Mouse (Mus musculus) layer of hippocampus, postnatal 36 days (tissue): ENCODE results near the gene Gja1. TPM values are rescaled to one million over a fixed set of nuclear protein-coding genes. Genes with fewer than 3 reads are reported as not detected.

Experiments used
- DNase-seq, 2 experiments: peaks; one replicate each; pipeline ENCODE4 v3.0.0; 2022
- total RNA-seq, 2 experiments: library from RNA; stranded (reverse); gene quantifications; 2 replicates each; pipeline ENCODE4 v1.2.3; 2021

Gene Gja1
- total RNA-seq, 2 experiments from 2014 or later, result 260 to 283 TPM

- DNase-seq, result no peak
Observed at GRCm38 (mm10) chr10:56415894-56416570, 38.9 kb downstream of the Gja1 start.

- DNase-seq, result no peak
Observed at GRCm38 (mm10) chr10:56422518-56422917, 45.4 kb downstream of the Gja1 start.

- DNase-seq, result no peak
Observed at GRCm38 (mm10) chr10:56425016-56425798, 48.1 kb downstream of the Gja1 start.

- DNase-seq, result no peak
Observed at GRCm38 (mm10) chr10:56426369-56426768, 49.2 kb downstream of the Gja1 start.

GRCm38 (mm10) chr10:56427382-56427781 lies 50.3 kb downstream of the Gja1 start:
- no peak for DNase-seq

GRCm38 (mm10) chr10:56427827-56428226 lies 50.7 kb downstream of the Gja1 start:
- DNase-seq, result no peak

GRCm38 (mm10) chr10:56429011-56429410 lies 51.9 kb downstream of the Gja1 start:
- no peak for DNase-seq

GRCm38 (mm10) chr10:56431600-56432389 lies 54.7 kb downstream of the Gja1 start:
- DNase-seq, result peak in 1 of 2 experiments; percentile 6

- DNase-seq, result no peak
Observed at GRCm38 (mm10) chr10:56432390-56432709, 55.2 kb downstream of the Gja1 start.

GRCm38 (mm10) chr10:56437290-56437689 lies 60.2 kb downstream of the Gja1 start:
- no peak for DNase-seq

- no peak for DNase-seq
Observed at GRCm38 (mm10) chr10:56439638-56440037, 62.5 kb downstream of the Gja1 start.

- no peak for DNase-seq
Observed at GRCm38 (mm10) chr10:56444457-56444856, 67.3 kb downstream of the Gja1 start.

- DNase-seq, result no peak
Observed at GRCm38 (mm10) chr10:56449030-56449429, 71.9 kb downstream of the Gja1 start.

Other genes with a start within 250 kb of the Gja1 start
- gene Tbc1d32, start 148.6 kb upstream of the Gja1 start, total RNA-seq, result 1 to 10 TPM; 8.1 to 10.0 TPM